Mouse (Mus musculus): ENCODE measurements around the gene Eml1.

DNA sequence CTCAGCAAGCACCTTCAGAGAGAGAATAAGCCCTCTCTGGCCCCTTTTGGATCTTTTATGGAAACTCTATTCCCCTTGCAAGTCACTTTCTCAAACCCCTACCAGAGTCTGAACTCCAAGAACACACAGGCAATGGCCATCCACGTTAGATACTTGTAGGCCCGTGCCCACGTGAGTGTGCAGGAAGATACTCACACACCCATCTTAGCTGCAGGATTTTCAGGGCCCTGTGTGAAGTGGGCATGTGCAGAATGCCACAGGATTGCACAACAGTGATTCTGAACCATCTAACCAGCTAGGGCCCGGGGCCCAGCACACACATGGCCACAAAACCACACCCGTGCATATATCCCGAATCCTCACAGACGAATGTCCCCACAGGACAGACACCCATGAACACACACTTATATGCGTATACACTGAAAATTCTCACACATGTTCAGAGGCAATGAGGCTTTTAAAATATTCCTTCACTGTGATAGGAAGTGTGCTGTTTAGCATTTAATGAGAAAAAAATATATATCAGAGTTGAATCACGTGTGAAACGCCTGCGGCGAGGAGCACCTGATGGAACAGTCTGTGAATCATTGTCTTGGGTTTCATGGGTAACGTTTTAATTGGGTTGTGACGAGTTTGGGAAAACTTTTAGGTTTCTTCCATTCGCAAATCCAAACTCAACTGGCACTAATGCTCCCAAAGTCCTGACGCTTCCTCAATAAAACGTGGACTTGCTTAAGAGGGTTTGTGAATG, 24.0 kb downstream of the Eml1 start:
- TF ChIP-seq CTCF (IDR thresholded peaks at IDR 0.05; ENCODE audit: control insufficient read depth, insufficient read depth, low read length), result no peak
- no peak for TF ChIP-seq POLR2A (IDR thresholded peaks at IDR 0.05; ENCODE audit: borderline replicate concordance, control insufficient read depth, low read depth, low read length)

Data from bone marrow, adult 2 months (tissue).